Mouse (Mus musculus) liver, adult (tissue): ENCODE results near the gene Kcnc3.

Experiments
- GATA4 ChIP-seq: IDR thresholded peaks from 2 replicates; pipeline ENCODE4 v1.6.1; 2014; ENCODE audit warnings: mild to moderate bottlenecking, low read length; ENCODE audit not compliant: insufficient replicate concordance

Gene Kcnc3

DNA sequence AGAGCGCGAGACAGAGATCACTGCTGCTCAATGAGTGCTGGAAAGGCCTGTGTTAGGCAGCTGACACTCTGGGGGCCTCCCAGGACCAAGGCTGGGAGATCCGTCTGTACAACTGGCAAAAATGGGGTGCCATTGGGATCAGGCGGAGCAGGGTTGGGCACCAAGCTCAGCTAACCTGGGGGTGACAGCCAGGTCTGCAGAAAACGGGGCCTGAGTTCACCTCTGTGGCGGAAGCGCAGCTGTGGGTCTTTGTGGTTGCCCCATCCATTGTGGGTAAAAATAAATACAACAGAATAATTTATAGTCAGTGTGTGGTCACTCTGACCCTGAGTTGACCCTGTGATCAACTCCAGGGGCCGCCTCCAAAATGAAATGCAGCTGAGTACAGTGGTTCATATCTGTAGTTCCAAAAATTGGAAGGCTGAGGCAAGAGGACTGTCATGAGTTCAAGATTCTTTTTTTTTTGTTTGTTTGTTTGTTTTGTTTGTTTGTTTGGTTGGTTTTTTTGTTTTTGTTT lies 58.7 kb downstream of the Kcnc3 start:
- no peak for TF ChIP-seq GATA4

DNA sequence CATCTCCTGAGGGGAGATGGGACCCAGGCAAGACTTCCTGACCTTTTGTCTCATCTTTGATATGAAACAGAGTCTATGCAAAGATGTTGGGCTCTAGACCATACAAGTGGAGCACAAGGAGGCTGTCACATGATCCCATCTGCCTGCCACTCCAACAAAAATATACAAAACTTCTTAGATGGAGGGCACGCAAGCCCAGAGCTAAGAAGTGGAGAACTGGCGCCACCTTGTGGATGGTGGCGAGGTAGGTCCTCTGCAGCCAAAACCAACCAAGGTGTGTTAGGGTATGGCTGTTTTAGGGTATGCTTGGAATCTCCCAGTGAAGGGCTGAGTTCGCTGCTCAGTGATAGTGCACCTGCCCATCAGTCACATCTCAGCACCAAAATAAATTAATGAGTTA lies 59.5 kb downstream of the Kcnc3 start:
- no peak for TF ChIP-seq GATA4

DNA sequence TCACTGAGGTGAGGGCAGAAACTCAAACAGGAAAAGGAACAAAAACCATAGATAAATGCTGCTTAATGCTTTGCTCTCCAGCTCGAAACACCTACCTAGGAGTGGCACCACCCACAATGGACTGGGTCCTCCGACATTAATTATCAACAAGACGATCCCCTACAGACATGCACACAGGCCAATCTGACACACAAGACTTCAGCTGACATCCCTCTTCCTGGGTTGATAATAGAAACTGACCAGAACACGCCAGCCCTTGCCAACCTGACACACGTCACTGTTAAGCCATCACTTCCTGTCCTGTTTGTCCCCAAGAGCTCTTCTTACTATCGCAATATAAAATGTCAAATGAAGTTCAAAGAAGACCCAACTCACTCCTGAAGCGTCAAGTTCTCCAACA lies 61.0 kb downstream of the Kcnc3 start:
- no peak for TF ChIP-seq GATA4

DNA sequence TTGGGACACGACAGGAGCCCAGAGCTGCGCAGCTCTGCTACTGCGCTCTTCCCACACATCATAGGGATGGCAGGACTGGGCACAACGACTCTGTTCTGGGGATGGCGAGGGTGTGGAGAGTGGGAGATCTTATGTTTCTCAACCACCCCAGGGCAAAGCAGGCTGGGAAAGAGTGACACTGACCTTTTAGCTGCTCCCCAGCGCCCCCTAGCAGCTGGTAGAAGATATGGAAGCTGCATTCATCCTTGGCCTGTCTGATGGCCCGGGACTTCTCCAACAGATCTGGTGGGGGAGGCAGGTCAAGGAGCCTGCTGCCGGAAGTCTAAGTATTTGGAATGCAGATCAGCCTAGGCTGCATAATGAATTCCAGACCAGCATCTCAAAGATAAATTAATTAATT lies 63.3 kb downstream of the Kcnc3 start:
- TF ChIP-seq GATA4: no peak
